12 mouse cellular contexts compared by ENCODE assay signal in genomic region chr13:40036981-40037765, GRCm38 (mm10).
DNase-seq lines count a peak whose midpoint lies in the region; ATAC-seq and TF ChIP-seq lines count a peak whose summit lies in the region.
"Had no signal": no experiment of that assay in that cellular context is flagged by ENCODE, and none has a peak within 500 bp of the region (broad histone marks: within the 10 kb centered on the region; RNA-seq: fewer than 3 reads in every experiment).

No protein-coding gene starts in this region.

- H3K4me1 ChIP-seq in hindbrain, postnatal 0 days (ENCODE audit: insufficient read depth, low read length): no peaks in the 10 kb centered on the region
- H3K4me1 ChIP-seq in hindbrain, embryonic 10.5 days (replicated peaks): no peaks in the 10 kb centered on the region
- H3K4me1 ChIP-seq in liver, embryonic 11.5 days (replicated peaks; ENCODE audit: control insufficient read depth, insufficient read depth, low read length): no peaks in the 10 kb centered on the region
- no peaks in the 10 kb centered on the region for H3K4me1 ChIP-seq in thymus, adult 2 months (replicated peaks; ENCODE audit: control insufficient read depth, insufficient read depth, low read length)
- H3K4me1 ChIP-seq: hindbrain, embryonic 15.5 days; limb, embryonic 13.5 days; megakaryocyte, embryonic 14.5 days had no signal

- intact Hi-C loops in left cerebral cortex, postnatal 4 days (cut with DNase I): no loop called here

- ATAC-seq in hindbrain, postnatal 0 days: peak; percentile 72; the same call in 1 of the 2 replicates
- ATAC-seq in liver, embryonic 11.5 days (replicated peaks; ENCODE audit: low FRiP score): no peak

- H3K36me3 ChIP-seq in hindbrain, postnatal 0 days (ENCODE audit: insufficient read depth, low read length): no peaks in the 10 kb centered on the region
- no peaks in the 10 kb centered on the region for H3K36me3 ChIP-seq in hindbrain, embryonic 10.5 days
- no peaks in the 10 kb centered on the region for H3K36me3 ChIP-seq in liver, embryonic 11.5 days (ENCODE audit: control insufficient read depth, insufficient read depth, low read length)
- H3K36me3 ChIP-seq in thymus, adult 2 months (ENCODE audit: control insufficient read depth, insufficient read depth, low read length): no peaks in the 10 kb centered on the region
- H3K36me3 ChIP-seq: hindbrain, embryonic 15.5 days; limb, embryonic 13.5 days had no signal

- no peak overlapping the region for H3K9ac ChIP-seq in hindbrain, postnatal 0 days (replicated peaks; ENCODE audit: low read length)
- no peak overlapping the region for H3K9ac ChIP-seq in liver, embryonic 11.5 days (ENCODE audit: low read depth, low read length)
- H3K9ac ChIP-seq: hindbrain, embryonic 15.5 days; limb, embryonic 13.5 days had no signal

- H3K4me2 ChIP-seq in hindbrain, postnatal 0 days (ENCODE audit: low read depth, low read length): no peak overlapping the region
- no peak overlapping the region for H3K4me2 ChIP-seq in liver, embryonic 11.5 days
- H3K4me2 ChIP-seq: hindbrain, embryonic 15.5 days; limb, embryonic 13.5 days had no signal

- H3K27me3 ChIP-seq in hindbrain, postnatal 0 days (ENCODE audit: insufficient read depth, low read length): no peaks in the 10 kb centered on the region
- no peaks in the 10 kb centered on the region for H3K27me3 ChIP-seq in hindbrain, embryonic 10.5 days (ENCODE audit: insufficient read depth, poor library complexity, severe bottlenecking)
- no peaks in the 10 kb centered on the region for H3K27me3 ChIP-seq in liver, embryonic 11.5 days (replicated peaks; ENCODE audit: control insufficient read depth, insufficient read depth, low read length)
- H3K27me3 ChIP-seq in thymus, adult 2 months (ENCODE audit: control insufficient read depth, insufficient read depth, low read length): no peaks in the 10 kb centered on the region
- H3K27me3 ChIP-seq: CH12.LX; hindbrain, embryonic 15.5 days; megakaryocyte, embryonic 14.5 days had no signal

- DNase-seq in hindbrain, postnatal 0 days (ENCODE audit: low spot score): peak; percentile 52
- no peak for DNase-seq in hindbrain, embryonic 10.5 days (ENCODE audit: low spot score)
- peak; percentile 92 for DNase-seq in cerebellum, adult 11-12 months
- DNase-seq in gonadal fat pad, adult 2 months (ENCODE audit: low read depth): peak; percentile 67
- DNase-seq in left cerebral cortex, postnatal 4 days: peak; percentile 54
- no peak for DNase-seq in liver, embryonic 11.5 days (ENCODE audit: low spot score)
- DNase-seq in thymus, adult 2 months: no peak
- no peak for DNase-seq in adrenal gland, adult (ENCODE audit: inconsistent age in 2 of 2, low spot score in 1 of 2)

- H3K4me3 ChIP-seq in hindbrain, postnatal 0 days (ENCODE audit: low read length): no peak overlapping the region
- H3K4me3 ChIP-seq in hindbrain, embryonic 10.5 days: no peak overlapping the region
- H3K4me3 ChIP-seq in liver, embryonic 11.5 days (ENCODE audit: low read depth, low read length): no peak overlapping the region
- H3K4me3 ChIP-seq in thymus, adult 2 months (ENCODE audit: control insufficient read depth, insufficient read depth, low read length): no peak overlapping the region
- H3K4me3 ChIP-seq: hindbrain, embryonic 15.5 days; limb, embryonic 13.5 days; megakaryocyte, embryonic 14.5 days had no signal

- 74% methylated on average over 17 of the region's 17 CpGs for WGBS in hindbrain, postnatal 0 days
- 89% methylated on average over 17 of the region's 17 CpGs for WGBS in hindbrain, embryonic 10.5 days
- WGBS in liver, embryonic 11.5 days: 83% methylated on average over 17 of the region's 17 CpGs
- WGBS in thymus, adult 2 months: 92% methylated on average over 17 of the region's 17 CpGs

- TF ChIP-seq POLR2A in thymus, adult 2 months (IDR thresholded peaks at IDR 0.05; ENCODE audit: control insufficient read depth, extremely low read depth, insufficient read depth, low read length, poor library complexity): no peak

- TF ChIP-seq CTCF in hindbrain, postnatal 0 days (IDR thresholded peaks at IDR 0.05; ENCODE audit: low read depth): peak; percentile 41
- no peak for TF ChIP-seq CTCF in thymus, adult 2 months (IDR thresholded peaks at IDR 0.05; ENCODE audit: borderline replicate concordance, control insufficient read depth, extremely low read depth, insufficient read depth, low read length, poor library complexity)

- H3K27ac ChIP-seq in hindbrain, postnatal 0 days: no peak overlapping the region
- H3K27ac ChIP-seq in hindbrain, embryonic 10.5 days: no peak overlapping the region
- no peak overlapping the region for H3K27ac ChIP-seq in liver, embryonic 11.5 days (ENCODE audit: low read depth, low read length)
- no peak overlapping the region for H3K27ac ChIP-seq in thymus, adult 2 months (ENCODE audit: control insufficient read depth, insufficient read depth, low read length)
- H3K27ac ChIP-seq: hindbrain, embryonic 15.5 days; limb, embryonic 13.5 days had no signal

- no peaks in the 10 kb centered on the region for H3K9me3 ChIP-seq in hindbrain, postnatal 0 days (ENCODE audit: low read length)
- H3K9me3 ChIP-seq in hindbrain, embryonic 10.5 days: no peaks in the 10 kb centered on the region
- no peaks in the 10 kb centered on the region for H3K9me3 ChIP-seq in liver, embryonic 11.5 days (ENCODE audit: control insufficient read depth, low read length)
- H3K9me3 ChIP-seq: hindbrain, embryonic 15.5 days had no signal

Comparison
In these comparisons a context has a peak if more than half of its experiments do, and no peak if none do; other contexts are left out.
1. DNase-seq: peak in hindbrain, postnatal 0 days (single experiment), cerebellum, adult 11-12 months (single experiment), gonadal fat pad, adult 2 months (single experiment) and left cerebral cortex, postnatal 4 days (single experiment); none in hindbrain, embryonic 10.5 days (single experiment), liver, embryonic 11.5 days (single experiment), thymus, adult 2 months (single experiment) and adrenal gland, adult (0 of 2).